Mouse (Mus musculus) embryo, embryonic 11.5 days (tissue): Measurements from ENCODE around the gene Prpf8.
"Not testable (repeated sequence)": the region's sequence is repeated elsewhere in the genome, so short reads cannot be mapped to it uniquely, and the experiment has no call there.

Source experiments
- DNase-seq: peaks from one replicate; pipeline ENCODE4 v3.0.0-alpha.2; 2012; ENCODE audit warnings: low read depth, low spot score

Gene Prpf8

GRCm38 (mm10) chr11:75534286-75535033 is 47.8 kb downstream of the Prpf8 start:
- DNase-seq, result no peak

- DNase-seq, result no peak
Observed at GRCm38 (mm10) chr11:75535106-75535795, 48.6 kb downstream of the Prpf8 start.

GRCm38 (mm10) chr11:75536255-75537024 is 49.8 kb downstream of the Prpf8 start:
- DNase-seq, result no peak

GRCm38 (mm10) chr11:75537025-75537414 is 50.4 kb downstream of the Prpf8 start:
- DNase-seq, result no peak

- DNase-seq, result no peak
Observed at GRCm38 (mm10) chr11:75537491-75538183, 51.0 kb downstream of the Prpf8 start.

GRCm38 (mm10) chr11:75538184-75538969 is 51.8 kb downstream of the Prpf8 start:
- no peak for DNase-seq

- no peak for DNase-seq
Observed at GRCm38 (mm10) chr11:75538970-75539299, 52.3 kb downstream of the Prpf8 start.

GRCm38 (mm10) chr11:75540209-75540608 is 53.6 kb downstream of the Prpf8 start:
- DNase-seq, result no peak

- DNase-seq, result no peak
Observed at GRCm38 (mm10) chr11:75540710-75541581, 54.3 kb downstream of the Prpf8 start.

- DNase-seq, result no peak
Observed at GRCm38 (mm10) chr11:75544713-75545112, 58.1 kb downstream of the Prpf8 start.

GRCm38 (mm10) chr11:75546057-75546456 is 59.4 kb downstream of the Prpf8 start:
- DNase-seq, result no peak

GRCm38 (mm10) chr11:75549658-75550111 is 63.1 kb downstream of the Prpf8 start:
- no peak for DNase-seq

GRCm38 (mm10) chr11:75550200-75550946 is 63.8 kb downstream of the Prpf8 start:
- no peak for DNase-seq

GRCm38 (mm10) chr11:75551321-75551720 is 64.7 kb downstream of the Prpf8 start:
- no peak for DNase-seq

GRCm38 (mm10) chr11:75551961-75552441 is 65.4 kb downstream of the Prpf8 start:
- DNase-seq, result no peak

GRCm38 (mm10) chr11:75552906-75553482 is 66.4 kb downstream of the Prpf8 start:
- DNase-seq, result no peak

GRCm38 (mm10) chr11:75556006-75556405 is 69.4 kb downstream of the Prpf8 start:
- not testable (repeated sequence) for DNase-seq

GRCm38 (mm10) chr11:75557142-75557541 is 70.5 kb downstream of the Prpf8 start:
- no peak for DNase-seq

GRCm38 (mm10) chr11:75558101-75558500 is 71.5 kb downstream of the Prpf8 start:
- DNase-seq, result no peak
